Mouse (Mus musculus) layer of hippocampus, adult 18-20 months (tissue): Measurements from ENCODE around the gene Gm28308. TPM values are rescaled to one million over a fixed set of nuclear protein-coding genes. Genes with fewer than 3 reads are reported as not detected.

Experiments
- DNase-seq, 2 experiments: peaks; one replicate each; pipeline ENCODE4 v3.0.0; 2022; ENCODE audit warnings: low spot score in 2 of 2
- long read RNA-seq: library from polyadenylated mRNA; stranded (forward); transcript quantifications from one replicate; pipeline ENCODE4 v2.0.0, GENCODE M21; 2021
- total RNA-seq, 2 experiments: library from RNA; stranded (reverse); gene quantifications; 2 replicates each; pipeline ENCODE4 v1.2.3; 2021

Gene Gm28308
- total RNA-seq, result not detected
- long read RNA-seq, result 0 reads

DNA sequence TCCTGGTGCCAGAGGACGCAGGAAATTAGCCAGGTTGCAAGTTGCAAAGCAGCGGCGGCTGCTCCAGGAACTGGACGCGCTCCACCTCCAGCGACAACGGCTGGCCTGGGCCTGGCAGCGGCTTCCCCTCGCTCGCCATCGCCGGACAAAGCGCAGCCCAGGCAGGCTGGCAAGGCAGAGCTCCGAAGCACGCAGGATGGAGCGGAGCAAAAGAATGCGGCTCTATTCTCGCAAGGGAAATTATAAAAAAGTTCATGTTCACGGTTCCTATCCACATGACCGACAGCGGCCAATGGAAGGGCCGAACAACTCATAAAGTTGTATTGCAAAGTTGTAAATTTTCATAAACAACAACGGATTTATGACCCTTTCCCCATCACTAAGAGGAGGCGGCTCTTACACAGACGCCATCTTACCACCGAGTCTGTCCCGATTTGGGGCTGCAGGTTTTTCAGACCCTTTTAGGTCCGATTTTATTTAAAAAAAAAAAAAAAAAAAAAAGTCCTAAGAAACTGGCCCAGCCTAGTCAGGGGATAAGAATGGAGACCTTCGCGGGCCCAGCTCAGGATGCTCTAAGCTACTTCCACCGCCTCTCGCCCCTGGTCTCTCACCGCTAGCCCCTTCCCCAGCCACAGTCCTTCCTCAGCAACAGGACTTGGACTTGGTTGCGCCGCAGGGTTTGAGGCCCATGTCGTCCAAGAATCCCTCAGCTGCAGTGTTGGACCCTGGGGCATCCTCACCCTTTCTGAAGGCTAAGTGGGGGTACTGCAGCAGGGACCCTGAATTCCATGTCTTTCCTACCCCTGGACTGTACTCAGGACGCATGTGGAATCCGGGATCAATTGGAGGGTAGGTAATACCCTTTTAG, at the start of gene Gm28308, which contains the start of gene Hoxa3:
Gene Gm28308, minus strand, starts transcription at position 221 of the 868 bp plus-strand sequence.
Gene Hoxa3, minus strand, starts transcription at position 218 of the 868 bp plus-strand sequence.
- no peak for DNase-seq

DNA sequence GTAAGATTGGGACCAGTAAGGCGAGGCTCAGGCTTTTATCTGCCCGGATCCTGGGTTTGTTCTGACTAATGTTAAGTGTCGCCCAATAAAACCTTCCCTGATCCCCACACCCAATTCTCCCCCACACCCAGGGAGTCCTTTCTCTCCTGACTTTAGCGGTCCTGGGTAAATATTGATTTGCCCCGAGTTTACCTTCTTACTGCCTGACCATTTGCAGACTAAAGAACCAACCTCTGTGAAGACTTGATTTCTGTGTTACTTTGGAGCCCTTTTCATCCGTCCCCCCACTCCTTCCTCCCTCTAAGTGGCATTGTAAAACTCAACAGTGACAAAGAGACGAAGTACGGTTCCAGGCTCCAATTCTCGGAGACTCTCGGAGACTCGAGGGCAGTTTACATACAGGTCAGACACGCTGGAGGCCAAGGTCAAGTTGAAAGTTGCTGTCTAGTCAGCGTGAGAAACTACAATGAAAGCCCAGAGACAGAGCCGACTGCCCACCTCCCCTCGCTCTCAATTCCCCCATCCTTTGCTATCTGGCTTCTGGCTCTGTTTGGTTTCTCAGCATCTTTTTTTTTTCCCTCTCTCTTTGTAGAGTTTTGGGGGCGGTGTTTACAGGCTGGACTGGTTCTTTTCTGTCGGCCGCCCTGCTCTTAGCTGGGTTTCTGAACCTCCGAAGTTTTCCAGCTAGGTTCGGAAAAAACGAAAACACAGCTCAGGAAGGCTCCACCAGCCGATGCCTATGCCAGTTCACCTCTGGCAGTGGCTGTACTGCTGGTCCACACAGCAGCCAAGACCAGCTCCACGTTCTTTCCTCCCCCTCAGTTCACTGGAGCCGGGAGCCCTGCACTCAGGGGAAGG, 49.6 kb upstream of the Gm28308 start:
- no peak for DNase-seq

DNA sequence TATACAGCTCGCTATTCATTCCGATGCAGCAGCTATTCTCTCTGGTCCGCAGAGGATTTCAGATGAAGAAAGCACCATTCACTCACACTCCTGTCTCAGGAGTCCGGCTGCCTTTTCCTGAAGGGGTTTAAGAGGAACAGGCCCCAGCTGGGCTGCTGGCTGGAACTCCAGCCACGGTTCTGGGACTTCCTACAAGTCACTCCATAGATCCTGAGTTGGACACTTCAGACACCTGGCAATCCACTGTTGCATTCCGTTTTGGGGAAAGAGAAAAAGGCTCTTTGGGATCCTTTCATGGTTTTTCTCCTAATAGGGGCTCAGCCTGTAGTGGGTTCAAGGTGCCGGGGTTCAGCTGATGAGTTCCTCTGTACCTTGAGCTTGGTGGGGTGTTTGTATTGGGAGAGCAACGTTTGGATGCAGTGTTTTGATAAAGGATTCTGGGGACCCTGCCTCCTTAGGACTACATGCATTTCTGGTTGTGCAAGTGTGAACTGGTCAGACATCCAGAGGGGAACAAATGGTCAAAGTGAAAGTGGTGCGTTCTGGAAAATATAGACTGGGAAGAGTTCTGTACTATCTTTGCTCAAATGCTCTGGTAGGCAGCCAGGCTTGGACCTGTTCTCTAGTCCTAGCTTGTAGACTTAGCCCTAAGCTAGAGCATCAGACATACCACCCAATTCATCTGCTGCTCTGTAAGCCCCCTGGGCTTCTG, 48.8 kb upstream of the Gm28308 start:
- no peak for DNase-seq

GRCm38 (mm10) chr6:52260654-52261575, 47.8 kb upstream of the Gm28308 start, which contains the start of gene Hoxa13:
Gene Hoxa13 (minus strand): TSS chr6:52260880.
- no peak for DNase-seq

- no peak for DNase-seq
These were observed 46.7 kb upstream of the Gm28308 start for GRCm38 (mm10) chr6:52259811-52260261.

- no peak for DNase-seq
These were observed 46.1 kb upstream of the Gm28308 start for GRCm38 (mm10) chr6:52259081-52259790.

DNA sequence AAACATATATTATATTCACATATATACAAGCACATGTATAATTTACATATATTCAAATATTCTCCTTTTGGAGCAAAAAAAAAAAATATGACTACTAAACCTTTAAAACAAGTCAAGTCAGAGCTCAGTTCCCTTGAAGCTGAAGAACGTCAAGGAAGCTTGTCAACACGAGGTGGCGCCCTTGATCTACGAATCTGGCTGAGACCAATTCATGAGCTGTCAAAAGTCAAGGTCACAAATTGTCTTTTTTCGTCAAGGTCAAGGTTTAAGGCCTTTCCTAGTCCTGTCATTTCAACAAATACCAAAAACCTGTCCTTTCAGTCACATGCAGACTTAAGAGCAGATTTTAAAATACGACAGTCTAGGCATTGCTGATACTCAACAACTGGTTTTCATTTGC, 43.8 kb upstream of the Gm28308 start:
- peak in 1 of 2 experiments; percentile 86 for DNase-seq

- no peak for DNase-seq
These were observed 40.7 kb upstream of the Gm28308 start for GRCm38 (mm10) chr6:52253511-52254500.

DNA sequence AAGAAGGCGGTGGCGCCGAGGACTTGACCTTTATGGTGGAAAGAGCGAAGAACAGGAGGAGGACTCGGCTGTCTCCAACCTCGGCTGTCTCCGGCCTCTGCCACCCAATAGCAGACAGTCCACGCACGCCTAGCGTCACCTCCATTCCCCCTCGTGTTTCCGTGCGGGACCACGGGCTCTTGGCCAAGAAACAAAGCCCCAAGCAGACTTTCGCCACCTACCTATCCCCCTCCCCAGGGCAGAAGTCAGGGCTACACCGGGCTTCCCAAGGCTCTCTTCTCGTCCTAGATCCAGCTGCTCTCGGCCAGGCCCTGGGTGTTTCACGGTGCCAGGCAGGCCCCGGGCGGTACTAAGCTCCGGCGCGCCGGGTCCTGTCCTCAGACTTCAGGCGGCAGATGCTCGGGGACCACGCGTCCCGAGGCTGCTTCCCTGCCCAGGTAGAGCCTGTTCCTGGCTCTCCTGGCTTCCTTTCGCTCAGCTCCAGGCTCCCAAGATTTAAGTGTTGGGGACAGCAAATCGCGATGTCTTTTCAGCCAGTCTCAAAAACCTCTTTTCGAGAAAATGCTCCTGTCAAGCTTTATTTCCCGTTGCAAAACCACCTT, 39.7 kb upstream of the Gm28308 start:
- no peak for DNase-seq

DNA sequence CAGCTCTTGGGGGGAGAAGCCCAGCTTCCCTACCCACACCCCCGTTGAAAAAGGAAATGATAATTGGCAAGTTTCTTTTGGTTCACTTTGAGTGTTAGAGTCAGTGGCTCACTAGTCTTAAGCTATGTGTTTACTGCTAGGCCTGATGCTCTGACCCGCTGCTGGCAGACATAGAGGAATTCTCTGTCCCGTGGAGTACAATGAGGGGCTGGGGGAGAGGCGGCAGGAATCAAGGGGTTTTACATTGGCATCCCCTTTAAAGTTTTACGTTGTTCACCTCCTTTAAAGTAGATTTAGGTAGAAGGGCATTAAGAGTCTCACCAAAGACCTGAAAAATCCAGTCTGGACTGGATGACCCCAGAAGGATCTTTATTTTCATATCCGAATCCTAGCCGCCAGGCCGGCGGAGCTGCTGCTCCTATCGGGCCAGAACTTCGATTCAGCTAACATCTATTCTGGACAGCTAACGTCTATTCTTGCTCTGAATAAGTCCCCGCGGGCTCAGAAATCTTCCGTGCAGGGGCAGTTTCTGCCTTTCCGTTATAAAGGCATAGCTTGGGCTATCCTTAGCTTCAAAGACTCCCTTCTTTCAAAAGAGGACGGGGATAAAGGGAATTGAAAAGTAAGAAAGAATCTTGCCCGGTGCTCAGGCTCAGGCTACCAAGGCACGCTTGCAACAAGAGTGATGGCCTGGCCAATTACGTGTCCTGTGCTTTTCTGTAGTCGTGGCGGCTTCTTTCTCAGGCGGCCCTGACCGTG, 39.1 kb upstream of the Gm28308 start:
- no peak for DNase-seq

- no peak for DNase-seq
These were observed 38.2 kb upstream of the Gm28308 start for GRCm38 (mm10) chr6:52251177-52251879.

DNA sequence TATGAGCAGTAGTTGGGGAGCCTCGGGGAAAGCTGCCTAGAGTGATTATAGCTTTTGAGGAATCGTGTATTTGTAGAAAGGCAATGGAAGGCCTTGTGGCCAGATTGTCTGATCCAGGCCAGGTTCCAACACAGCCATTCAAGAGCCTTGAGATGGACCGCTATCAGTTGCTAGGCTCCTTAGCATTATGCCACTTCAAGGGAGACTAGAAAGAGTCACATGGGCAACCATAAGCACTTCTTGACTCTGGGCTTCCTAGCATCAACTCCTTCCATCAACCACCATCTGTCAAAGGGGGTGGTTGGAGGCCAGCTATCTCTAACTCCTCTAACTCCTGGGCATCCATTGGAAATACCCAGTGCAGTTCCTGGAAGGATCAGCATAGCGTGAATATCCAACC, 36.7 kb upstream of the Gm28308 start:
- DNase-seq, result no peak

GRCm38 (mm10) chr6:52249415-52249738, 36.2 kb upstream of the Gm28308 start:
- DNase-seq, result no peak

- no peak for DNase-seq
These were observed 35.7 kb upstream of the Gm28308 start for GRCm38 (mm10) chr6:52248638-52249414.

GRCm38 (mm10) chr6:52247766-52248637, 34.9 kb upstream of the Gm28308 start:
- no peak for DNase-seq
